Mouse (Mus musculus) gastrocnemius, postnatal 14 days (tissue): ENCODE data around the gene Mab21l3. TPM values are rescaled to one million over a fixed set of nuclear protein-coding genes. Genes with fewer than 3 reads are reported as not detected.

Source experiments
- DNase-seq: peaks from one replicate; pipeline ENCODE4 v3.0.0; 2021; ENCODE audit warnings: mixed read lengths
- intact Hi-C: fragments of 180-260 bp; cut with DNase I; formaldehyde crosslinking; loops from one replicate; pipeline ENCODE4 v1.15.1; 2025; ENCODE audit warnings: low total_unique reads
- long read RNA-seq, 2 experiments: library from polyadenylated mRNA; stranded (forward); transcript quantifications; one replicate each; pipeline ENCODE4 v2.0.0; 2021
- total RNA-seq, 2 experiments: library from RNA; stranded (reverse); gene quantifications; 2 replicates each; pipeline ENCODE4 v1.2.3; 2021

Gene Mab21l3
- total RNA-seq, result not detected
- long read RNA-seq, experiment 1, result 0 reads
- long read RNA-seq, experiment 2, result 0 reads

DNA sequence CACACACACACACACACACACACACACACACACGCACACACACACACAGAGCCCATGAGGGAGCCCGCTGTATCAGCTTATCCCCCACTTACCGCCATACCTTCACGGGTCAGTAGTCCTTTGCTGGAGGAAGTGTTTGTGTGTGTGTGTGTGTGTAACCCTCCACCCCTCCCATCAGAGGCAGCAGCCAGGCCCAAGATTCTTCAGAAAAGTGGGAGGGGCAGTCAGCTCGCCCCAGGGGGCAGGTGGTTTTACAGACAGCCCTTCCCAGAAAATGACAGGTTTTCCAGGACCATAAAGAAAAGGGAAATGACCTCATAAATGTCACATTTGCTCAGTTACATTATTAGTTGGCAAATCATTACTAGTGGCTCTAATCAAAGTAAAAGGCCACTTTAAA is at the start of gene Mab21l3:
TSS of gene Mab21l3 (minus strand) at position 144 of the 400 bp plus-strand sequence.
- intact Hi-C loops, result no loop called here
- DNase-seq, result no peak

DNA sequence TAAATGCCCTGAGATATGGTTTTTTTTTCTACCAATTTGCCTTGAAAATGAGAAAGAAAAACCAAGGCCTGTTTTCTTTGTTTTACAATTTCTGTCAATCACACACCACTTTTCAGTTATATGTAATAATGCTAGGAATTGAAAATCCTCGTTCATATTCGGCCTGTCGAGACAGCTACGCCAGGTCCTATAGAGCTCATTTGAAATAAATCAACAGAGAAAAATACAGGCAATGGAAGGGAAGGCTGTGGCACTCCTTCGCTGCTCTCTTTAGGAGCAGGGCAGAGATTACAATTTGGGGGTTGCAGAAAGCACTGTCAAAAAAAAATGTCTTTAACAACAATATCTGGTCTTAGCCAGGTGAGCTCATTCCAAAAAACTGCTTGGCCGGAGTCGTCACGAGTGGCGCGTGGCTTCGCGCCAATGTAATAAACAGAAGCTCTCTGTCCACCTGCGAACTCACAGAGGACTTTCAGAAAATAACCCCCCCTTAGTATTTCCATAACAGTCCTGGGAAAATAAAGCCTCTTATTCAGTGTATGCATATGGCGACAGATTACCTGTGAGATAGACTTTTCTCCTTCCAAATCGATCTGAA is 48.7 kb upstream of the Mab21l3 start:
- intact Hi-C loops, result loop anchor here (5.0 to 10.0 kb wide), 2 partner anchors 165 to 347 kb away; no protein-coding TSS in a partner anchor
- no peak for DNase-seq

DNA sequence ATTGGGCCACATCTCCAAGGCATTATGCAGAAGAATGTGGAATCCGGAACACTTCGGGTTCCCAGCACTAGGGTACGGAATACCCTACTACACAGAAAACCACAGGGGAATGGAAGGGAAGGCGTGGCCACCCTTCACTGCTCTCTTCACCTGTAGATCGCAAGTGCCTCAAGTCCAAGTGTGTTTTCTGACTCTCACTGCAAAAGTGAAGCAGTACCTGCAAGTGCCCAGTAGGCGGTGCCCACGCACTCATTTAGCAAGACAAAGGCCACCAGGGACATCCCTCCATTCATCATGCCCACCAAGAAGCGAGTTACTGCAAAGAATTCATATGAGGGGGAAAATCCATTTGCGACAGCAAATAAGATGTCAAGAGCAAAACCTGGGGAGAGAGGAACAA is 48.1 kb upstream of the Mab21l3 start:
- DNase-seq, result peak; percentile 71
- intact Hi-C loops, result loop anchor here (5.0 to 10.0 kb wide), 2 partner anchors 165 to 348 kb away; no protein-coding TSS in a partner anchor

DNA sequence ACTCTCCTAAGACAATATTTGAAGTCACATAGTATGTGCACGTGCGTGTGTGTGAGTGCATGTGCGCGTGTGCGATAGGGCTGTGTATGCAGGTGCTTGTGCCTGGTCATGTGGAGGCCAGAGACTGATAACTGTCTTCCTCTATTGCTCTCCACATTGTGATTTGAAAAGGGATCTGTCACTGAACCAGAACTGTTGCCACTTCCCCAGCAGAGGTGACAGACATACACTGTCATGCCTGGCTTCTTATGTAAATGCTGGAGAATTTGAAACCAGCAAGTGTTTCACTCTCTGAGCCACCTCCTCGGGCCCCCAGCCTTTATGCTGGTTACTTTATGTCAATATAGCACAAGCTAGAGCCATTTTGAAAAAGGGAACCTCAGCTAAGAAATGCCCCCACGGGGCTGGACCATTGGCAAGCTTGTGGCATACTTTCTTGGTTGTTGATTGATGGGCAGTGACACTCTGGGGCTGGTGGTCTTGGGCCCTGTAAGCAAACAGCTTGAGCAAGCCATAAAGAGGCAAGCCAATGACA is 46.7 kb upstream of the Mab21l3 start:
- intact Hi-C loops, result loop anchor here (5.0 to 10.0 kb wide), 2 partner anchors 167 to 349 kb away; no protein-coding TSS in a partner anchor
- no peak for DNase-seq

DNA sequence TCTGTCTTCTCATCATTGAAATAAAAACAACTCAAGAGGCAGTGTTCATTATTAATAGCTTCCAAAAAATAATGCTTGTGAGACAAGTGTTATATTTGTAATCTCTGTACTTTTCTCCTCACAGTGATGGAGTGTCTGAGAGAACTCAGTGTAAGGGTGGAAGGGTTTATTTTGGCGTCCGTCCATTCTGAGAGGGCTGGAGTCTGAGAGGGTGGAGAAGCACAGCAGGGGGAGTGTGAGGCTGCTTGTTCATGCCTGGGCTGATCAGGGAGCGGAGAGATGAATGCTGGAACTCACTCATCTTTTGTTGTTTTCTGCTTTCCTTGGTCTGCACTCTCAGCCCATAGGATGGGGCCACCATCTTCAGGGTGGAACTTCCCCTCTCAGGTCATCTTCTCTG is 36.8 kb upstream of the Mab21l3 start:
- DNase-seq, result no peak
- intact Hi-C loops, result no loop called here

DNA sequence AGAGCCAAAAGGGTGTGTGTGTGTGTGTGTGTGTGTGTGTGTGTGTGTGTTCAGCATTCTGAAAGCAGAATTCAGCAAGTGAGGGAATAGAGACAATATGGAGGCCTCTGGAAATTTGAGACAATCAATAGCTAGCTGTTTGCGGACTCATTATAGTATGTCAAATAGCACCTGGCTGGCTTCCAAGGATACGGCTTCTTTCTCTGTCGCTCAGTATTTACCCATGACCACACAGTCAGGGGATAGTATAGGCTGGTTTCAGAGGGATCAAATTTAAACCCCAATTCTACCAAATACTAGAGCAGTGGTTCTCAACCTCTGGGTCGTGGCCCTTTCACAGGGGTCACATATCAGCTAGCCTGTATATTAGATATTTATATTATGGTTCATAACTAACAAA is 36.3 kb upstream of the Mab21l3 start:
- DNase-seq, result no peak
- intact Hi-C loops, result no loop called here

DNA sequence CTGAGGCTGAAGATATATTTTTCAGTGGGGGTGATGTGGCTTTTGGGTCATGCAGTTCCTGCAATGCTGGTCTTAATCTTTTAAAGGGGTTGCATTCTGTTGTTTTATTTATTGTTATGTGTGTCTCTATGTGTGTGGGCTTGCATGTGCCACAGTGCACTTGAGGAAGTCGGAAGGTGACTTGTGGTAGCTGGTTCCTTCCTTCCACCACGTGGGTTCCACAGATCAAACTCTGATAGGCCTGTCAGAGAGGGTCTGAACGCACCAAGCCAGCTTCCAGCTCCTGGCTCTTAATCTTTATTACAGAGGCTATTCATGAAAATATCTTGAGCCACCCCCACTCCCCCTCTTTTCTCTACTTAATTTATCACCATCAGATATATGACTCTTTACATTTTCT is 35.1 kb upstream of the Mab21l3 start:
- intact Hi-C loops, result no loop called here
- DNase-seq, result no peak

DNA sequence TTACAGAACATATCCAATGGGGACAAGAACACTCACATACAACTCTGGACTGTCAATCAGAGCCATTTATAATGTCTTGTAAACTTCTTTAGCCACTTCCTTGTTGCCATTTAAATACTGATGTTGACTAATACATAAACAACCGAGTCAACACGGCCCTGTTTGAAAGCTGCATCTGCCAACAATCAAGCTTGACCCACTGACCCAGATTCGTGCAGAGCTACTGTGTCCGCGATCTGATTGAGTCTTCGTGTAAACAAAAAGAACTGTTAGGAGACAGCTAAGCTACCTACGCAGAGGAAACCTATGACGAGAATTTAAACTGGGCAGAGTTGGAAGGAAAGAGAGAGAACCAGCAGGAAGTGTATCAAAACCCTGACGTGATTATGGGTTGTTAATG is 33.0 kb upstream of the Mab21l3 start:
- intact Hi-C loops, result no loop called here
- no peak for DNase-seq

DNA sequence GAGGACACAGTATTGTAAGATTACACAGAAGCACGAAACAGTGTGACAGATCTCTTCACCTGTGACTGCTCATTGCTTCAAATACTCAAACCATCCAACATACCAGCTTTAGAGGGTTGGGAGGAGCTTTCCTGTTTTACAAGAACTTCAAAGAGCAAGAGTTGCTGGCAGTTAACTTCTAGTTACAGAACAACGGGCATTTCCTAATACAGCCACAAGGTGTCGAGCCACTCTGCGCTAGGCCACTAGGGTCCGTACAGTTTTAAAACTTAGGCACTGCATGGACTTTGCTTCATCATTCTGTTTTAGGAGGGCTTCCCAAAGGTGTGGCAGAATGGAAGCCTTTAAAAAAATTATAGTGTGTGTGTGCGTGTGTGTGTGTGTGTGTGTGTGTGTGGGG is 32.1 kb upstream of the Mab21l3 start:
- no peak for DNase-seq
- intact Hi-C loops, result no loop called here

DNA sequence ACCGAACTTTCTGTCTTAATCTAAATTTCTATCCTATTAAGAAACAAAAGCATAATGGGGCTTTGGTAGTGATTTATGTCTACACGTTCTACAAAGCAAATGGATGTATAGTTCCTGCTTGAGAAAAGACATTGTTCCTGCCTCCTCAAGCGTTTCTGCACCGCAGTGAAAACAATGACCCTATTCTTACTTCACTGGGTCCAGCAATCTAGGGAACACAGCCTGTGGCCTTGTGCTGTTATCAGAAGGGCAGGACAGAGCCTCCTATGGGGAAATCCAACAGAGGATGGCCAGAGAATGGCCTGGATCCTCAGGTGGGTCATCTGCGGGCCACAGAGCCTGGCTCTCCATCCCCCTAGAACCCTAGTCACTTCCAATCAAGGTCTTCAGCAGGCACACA is 29.4 kb upstream of the Mab21l3 start:
- intact Hi-C loops, result no loop called here
- DNase-seq, result no peak

DNA sequence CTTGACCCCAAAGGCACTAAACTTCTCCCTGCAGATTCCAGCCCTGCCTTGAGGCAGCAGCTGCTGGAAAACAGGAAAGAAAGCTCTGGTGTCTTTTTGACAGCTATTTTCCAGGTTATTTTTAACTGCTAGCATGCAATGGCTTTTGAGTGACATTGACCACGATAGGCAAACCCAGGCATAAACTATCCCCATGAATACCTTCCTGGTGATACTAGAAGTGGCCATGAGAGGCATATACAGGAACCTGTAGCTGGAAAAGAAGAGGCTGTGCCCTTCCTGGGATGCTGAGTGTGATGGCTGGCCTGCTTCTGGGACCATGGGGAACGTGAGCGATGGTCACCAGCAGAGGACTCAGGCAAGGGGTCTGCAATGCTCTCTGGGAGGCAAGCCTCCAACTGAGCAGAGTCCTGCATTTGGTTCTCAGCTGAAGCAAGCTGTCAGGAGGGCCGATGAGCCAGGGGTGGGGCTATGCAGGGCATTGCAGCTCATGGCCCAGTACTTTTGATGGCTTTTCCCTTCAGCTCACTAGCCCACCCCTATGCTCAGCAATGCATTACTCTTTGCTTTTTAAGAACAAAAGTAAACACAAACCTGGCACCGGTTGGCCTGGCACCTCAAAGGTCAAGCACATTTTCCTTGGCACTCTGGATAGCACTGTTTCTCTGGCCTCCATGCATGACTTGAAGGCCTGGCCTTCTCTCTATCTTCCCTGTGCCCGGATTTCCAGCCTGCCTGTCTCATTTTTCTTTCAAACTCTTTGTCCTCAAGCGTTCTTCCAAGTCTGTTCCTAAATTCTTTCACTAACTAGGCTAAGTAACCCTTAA is 27.9 kb upstream of the Mab21l3 start:
- intact Hi-C loops, result no loop called here
- DNase-seq, result no peak

DNA sequence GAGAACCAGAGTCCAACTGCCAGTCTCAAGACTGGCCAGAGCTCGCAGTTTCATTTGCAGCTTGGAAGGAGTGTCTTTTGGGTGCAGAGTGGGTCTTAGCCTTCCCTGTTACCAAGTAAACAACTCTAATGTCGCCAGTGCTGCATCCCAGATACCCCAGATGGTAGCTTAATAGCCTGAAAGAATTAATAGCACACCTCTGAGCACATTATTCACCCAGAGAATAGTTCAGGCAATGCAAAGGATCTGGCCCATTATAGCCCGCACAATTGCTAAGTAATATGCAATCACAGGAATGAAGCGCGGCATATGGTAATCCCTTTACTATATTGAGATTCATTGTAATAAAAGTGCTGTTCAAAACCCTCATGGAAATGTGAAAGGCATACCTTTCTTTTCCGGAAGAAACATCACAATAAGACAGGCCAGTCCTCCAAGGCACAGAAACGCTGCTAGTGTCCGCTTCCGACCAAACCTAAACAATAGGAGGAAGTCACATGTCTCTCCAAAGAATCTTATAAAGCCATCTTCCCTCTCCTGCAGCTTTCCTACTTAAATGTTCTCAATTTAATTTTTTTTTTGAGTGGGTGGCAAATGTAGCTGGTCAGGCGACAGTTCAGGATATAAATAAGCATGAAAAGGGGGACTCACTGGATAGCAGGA is 26.6 kb upstream of the Mab21l3 start:
- no peak for DNase-seq
- intact Hi-C loops, result no loop called here

DNA sequence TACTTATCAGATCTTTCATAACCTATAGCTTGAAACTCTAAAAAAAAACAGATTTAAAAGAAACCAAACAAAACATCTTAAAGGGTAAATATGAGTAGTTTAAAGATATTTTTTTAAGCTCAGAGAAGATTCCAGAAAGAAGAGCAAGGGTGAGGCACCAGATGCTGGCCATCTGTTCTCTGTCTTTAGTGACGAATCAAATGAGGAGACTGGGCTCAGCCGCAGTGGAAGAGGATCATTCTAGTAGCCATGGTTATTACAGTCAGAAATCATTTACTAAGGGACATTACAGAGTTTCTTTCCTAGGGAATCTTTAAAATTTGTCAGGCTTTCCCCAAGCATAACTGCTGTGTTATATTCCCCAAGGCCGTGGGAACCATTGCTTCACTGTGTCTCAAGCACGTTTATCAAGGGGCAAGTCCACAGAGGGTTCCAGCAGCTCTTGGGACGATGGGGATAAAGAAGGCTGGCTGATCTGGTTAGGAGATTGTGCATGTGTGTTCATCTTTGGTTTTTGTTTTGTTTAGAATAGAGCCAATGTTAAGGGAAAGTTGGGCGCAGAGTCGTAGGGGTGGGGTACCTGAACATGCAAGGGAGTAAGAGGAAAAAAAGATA is 24.4 kb upstream of the Mab21l3 start:
- intact Hi-C loops, result no loop called here
- DNase-seq, result no peak

DNA sequence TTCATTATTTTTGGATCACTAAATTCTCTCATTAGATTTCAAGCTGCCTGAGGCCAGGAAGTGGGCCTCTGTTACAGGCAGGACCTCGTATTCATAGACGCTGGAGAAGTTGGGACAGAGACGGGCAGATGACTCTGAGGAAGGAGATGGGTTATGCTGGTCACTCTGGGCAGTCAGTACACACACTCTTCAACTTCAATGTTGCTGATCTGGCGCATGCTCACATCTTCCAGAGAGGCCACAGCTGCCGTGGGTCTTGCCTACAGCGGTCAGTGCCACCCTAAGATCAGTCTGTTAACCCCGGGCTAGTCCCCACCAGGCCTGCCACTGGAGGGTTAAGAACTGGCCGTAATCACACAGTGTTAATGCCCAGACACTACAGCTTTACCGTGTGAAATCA is 23.2 kb upstream of the Mab21l3 start:
- intact Hi-C loops, result no loop called here
- DNase-seq, result no peak

DNA sequence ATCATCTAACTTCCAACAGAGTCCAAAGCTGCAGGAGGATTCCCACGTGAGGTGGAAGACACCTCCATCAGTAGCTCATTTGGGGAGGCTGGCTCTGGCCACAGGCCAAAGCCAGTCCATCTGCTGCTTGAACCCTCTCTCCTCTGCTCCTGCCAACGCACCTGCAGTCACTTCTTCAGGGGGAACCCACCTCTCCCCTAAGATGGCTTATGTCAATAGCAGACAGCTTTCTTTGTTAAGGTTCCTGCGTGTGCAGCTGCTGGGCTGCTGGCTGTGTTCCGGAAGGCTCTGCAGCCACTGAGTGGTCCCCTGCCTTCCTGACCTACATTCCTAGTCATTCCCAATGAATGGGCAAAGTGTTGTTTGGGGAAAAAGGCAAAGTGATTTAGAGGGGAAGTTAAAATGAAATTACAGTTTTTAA is 18.3 kb upstream of the Mab21l3 start:
- intact Hi-C loops, result no loop called here

DNA sequence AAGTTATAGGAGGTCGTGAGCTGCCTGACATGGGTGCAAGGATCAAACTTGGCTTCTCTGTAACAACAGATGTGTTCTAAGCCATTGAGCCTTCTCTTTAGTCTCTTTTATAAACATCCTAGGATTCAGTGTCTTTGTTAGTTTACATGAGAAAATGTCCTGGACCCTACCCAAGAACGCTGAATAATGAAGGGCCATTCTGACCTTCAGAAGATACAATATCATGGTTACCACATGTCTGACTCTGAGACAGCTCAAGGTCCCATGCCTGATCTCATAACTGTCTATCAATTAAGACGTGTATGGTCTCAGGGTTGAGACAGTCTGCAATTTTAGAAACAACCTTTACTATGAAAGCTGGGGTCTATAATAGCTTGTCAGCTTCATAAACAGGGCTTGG is 13.1 kb upstream of the Mab21l3 start:
- DNase-seq, result no peak
- intact Hi-C loops, result no loop called here

More for the DNA sequence above, 18.3 kb upstream of the Mab21l3 start:
- no peak for DNase-seq

DNA sequence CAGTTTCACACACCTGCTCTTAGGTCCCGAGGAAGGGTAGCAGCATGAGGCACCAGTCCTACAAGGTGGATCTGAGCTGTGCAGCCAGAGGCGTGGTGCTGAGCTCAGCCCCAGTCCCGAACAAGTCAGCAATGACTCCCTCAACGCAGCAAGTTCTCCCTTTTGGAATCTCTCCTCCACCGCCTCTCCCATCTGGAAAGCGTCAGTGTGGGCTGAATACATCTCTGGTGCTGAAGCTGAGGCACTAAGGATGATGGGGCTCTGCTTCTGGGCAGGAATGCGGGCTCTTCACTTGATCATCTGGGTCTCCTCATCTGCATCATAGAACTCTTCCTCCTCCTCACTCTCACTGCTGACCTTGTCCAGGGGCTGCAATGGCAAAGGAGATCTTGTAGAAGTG is 11.4 kb upstream of the Mab21l3 start:
- intact Hi-C loops, result no loop called here
- no peak for DNase-seq

DNA sequence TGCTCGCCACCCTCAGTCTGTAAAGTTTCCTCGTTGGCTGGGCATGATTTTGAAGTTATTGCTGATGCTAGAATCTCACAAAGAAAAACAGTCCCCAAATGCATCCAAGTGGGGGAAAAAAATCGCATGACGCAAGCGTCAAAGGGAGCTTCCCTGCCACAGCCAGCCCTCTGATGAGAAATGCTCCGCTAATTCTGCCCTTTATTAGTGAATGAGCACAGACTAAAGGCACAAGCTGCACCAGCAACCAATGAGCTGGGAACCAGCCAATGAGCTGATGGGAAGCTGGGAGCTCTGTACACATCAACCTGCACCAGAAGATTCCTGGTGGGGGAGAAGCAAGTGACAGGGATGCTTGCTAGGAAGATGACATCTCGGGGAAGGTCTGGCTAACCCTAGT is 11.0 kb upstream of the Mab21l3 start:
- intact Hi-C loops, result no loop called here
- DNase-seq, result no peak

DNA sequence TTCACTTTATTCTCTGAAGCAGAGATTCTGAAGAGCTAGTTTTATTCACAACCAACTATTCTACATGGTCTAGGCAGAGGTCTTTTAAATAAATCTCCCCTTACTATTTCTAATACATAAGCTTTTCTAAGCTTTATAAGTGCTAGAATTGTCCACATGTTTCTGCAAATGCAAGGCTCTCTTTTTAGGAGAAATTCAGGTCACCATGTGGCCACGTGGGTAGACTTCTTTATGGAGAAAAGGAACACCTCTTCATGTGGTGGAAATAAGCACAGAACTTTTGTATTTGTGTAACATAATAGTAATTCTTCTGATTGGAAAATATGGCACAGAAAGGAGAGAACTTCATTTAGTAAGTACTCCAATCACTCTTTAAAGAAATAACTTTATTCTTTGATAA is 5.3 kb upstream of the Mab21l3 start:
- DNase-seq, result no peak
- intact Hi-C loops, result no loop called here

DNA sequence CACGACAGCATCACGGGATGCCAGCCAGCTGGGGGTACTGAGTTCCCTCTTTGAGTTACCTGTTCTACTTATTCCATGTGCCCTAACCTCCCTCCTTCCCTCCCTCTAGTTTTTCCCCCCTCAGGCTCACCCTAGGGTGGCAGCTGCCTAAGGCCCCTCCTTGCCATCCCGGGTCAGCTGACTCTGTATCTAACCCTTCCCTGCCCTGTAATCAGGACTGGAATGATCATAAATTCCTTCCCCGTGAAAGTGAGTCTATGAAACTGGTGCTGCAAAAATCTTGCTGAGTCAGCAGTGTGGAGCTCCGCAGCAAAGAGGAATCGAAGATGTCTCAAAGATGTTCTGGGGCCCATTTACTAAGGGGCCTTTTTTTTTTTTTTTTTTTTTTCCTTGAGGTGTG is 2.6 kb upstream of the Mab21l3 start:
- DNase-seq, result no peak
- intact Hi-C loops, result no loop called here
